Mouse (Mus musculus): ENCODE results near the gene Nckipsd. TPM values are rescaled to one million over a fixed set of nuclear protein-coding genes. Genes with fewer than 3 reads are reported as not detected.

Nckipsd gene
- 10 to 100 TPM; 56.8 to 65.8 (median 59.9) TPM for total RNA-seq (2022)

- peak; percentile 85 to 92 for DNase-seq (ENCODE audit: low spot score in 2 of 2)
Measured at GRCm38 (mm10) chr9:108808163-108808665, at the start of gene Nckipsd. Gene Nckipsd (plus strand): TSS chr9:108808368.

GRCm38 (mm10) chr9:108759121-108759520, 49.0 kb upstream of the Nckipsd start:
- no peak for DNase-seq (ENCODE audit: low spot score in 2 of 2)

GRCm38 (mm10) chr9:108759805-108760204, 48.4 kb upstream of the Nckipsd start:
- no peak for DNase-seq (ENCODE audit: low spot score in 2 of 2)

- no peak for DNase-seq (ENCODE audit: low spot score in 2 of 2)
Measured at GRCm38 (mm10) chr9:108761561-108761960, 46.6 kb upstream of the Nckipsd start.

- no peak for DNase-seq (ENCODE audit: low spot score in 2 of 2)
Measured at GRCm38 (mm10) chr9:108764971-108765370, 43.2 kb upstream of the Nckipsd start.

GRCm38 (mm10) chr9:108776614-108777013, 31.6 kb upstream of the Nckipsd start:
- DNase-seq (ENCODE audit: low spot score in 2 of 2), result no peak

GRCm38 (mm10) chr9:108777276-108777675, 30.9 kb upstream of the Nckipsd start:
- DNase-seq (ENCODE audit: low spot score in 2 of 2), result no peak

- DNase-seq (ENCODE audit: low spot score in 2 of 2), result no peak
Measured at GRCm38 (mm10) chr9:108780959-108781358, 27.2 kb upstream of the Nckipsd start.

GRCm38 (mm10) chr9:108781891-108782290, 26.3 kb upstream of the Nckipsd start:
- DNase-seq (ENCODE audit: low spot score in 2 of 2), result no peak

- no peak for DNase-seq (ENCODE audit: low spot score in 2 of 2)
Measured at GRCm38 (mm10) chr9:108782836-108783547, 25.2 kb upstream of the Nckipsd start.

GRCm38 (mm10) chr9:108783548-108784463, 24.4 kb upstream of the Nckipsd start, which contains the start of gene Ip6k2:
Gene Ip6k2 (plus strand): TSS chr9:108783796.
- DNase-seq (ENCODE audit: low spot score in 2 of 2), result peak; percentile 89 to 94

- no peak for DNase-seq (ENCODE audit: low spot score in 2 of 2)
Measured at GRCm38 (mm10) chr9:108785416-108785815, 22.8 kb upstream of the Nckipsd start.

GRCm38 (mm10) chr9:108786494-108786893, 21.7 kb upstream of the Nckipsd start:
- DNase-seq (ENCODE audit: low spot score in 2 of 2), result no peak

GRCm38 (mm10) chr9:108787080-108787479, 21.1 kb upstream of the Nckipsd start:
- no peak for DNase-seq (ENCODE audit: low spot score in 2 of 2)

GRCm38 (mm10) chr9:108788713-108789112, 19.5 kb upstream of the Nckipsd start:
- no peak for DNase-seq (ENCODE audit: low spot score in 2 of 2)

- DNase-seq (ENCODE audit: low spot score in 2 of 2), result no peak
Measured at GRCm38 (mm10) chr9:108792307-108792706, 15.9 kb upstream of the Nckipsd start.

- no peak for DNase-seq (ENCODE audit: low spot score in 2 of 2)
Measured at GRCm38 (mm10) chr9:108792730-108793129, 15.4 kb upstream of the Nckipsd start.

- no peak for DNase-seq (ENCODE audit: low spot score in 2 of 2)
Measured at GRCm38 (mm10) chr9:108795281-108795680, 12.9 kb upstream of the Nckipsd start.

GRCm38 (mm10) chr9:108795762-108796161, 12.4 kb upstream of the Nckipsd start:
- no peak for DNase-seq (ENCODE audit: low spot score in 2 of 2)

GRCm38 (mm10) chr9:108796351-108796981, 11.7 kb upstream of the Nckipsd start:
- no peak for DNase-seq (ENCODE audit: low spot score in 2 of 2)

GRCm38 (mm10) chr9:108797477-108797876, 10.7 kb upstream of the Nckipsd start:
- no peak for DNase-seq (ENCODE audit: low spot score in 2 of 2)
